Mouse (Mus musculus) retina, postnatal 1 day (tissue): ENCODE results near the gene Erich4.
A peak's percentile ranks its signal among the peaks of the same experiment; 100 is the strongest.
"Not testable (repeated sequence)": the region's sequence is repeated elsewhere in the genome, so short reads cannot be mapped to it uniquely, and the experiment has no call there.

Experiments
- DNase-seq: peaks from one replicate; pipeline ENCODE4 v3.0.0-alpha.2; 2012

Gene Erich4

DNA sequence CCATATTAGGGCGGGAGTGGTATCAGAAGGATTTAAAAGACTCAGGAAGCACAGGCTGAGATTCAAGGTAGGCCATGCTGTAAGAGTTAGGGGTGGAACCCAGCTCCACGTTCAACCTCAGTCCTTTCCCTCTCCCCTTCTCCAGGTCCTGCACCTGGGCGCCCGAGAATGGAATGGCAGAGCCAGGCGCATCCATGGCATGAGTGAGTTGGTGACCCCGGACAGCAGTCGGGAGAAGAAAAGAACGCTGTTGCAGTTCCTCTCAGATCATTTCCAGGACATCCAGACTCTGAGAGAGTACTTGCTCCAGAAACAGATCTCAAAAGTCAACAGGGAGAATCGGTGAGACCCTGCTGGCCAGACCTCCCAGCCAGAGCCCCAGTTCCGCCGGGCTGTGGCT lies 5.1 kb upstream of the Erich4 start:
- DNase-seq = no peak

DNA sequence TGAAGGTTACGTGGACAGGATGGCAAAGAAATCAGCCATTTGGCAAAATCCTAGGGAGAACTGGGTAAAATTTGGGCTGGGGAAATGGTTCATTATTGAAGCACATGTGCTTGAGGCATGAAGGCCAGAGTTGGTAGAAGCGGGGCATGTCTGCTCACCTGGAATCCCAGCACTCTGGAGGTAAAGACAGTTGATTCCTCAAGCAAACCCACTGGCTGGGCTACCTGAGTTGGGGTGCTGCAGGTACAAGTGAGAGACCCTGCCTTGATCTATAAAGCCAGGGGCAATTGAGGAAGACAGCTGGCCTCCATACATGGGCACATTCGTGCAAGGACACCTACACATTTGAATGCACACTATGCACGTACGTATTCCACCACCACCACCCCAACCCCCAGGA lies 4.4 kb upstream of the Erich4 start:
- DNase-seq = no peak

DNA sequence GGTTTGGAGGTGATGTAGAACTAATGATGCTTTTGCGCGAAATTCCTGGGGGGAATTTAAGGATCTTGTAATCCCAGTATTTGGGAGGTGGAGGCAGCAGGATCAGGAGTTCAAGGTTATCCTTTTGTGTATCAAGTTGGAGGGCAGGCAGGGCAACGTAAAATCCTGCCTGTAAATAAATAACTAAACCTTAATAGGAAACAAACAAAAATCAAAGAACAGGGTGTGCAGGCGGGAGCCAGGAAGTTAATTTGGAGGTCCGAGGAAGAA lies 4.0 kb upstream of the Erich4 start:
- DNase-seq = no peak

DNA sequence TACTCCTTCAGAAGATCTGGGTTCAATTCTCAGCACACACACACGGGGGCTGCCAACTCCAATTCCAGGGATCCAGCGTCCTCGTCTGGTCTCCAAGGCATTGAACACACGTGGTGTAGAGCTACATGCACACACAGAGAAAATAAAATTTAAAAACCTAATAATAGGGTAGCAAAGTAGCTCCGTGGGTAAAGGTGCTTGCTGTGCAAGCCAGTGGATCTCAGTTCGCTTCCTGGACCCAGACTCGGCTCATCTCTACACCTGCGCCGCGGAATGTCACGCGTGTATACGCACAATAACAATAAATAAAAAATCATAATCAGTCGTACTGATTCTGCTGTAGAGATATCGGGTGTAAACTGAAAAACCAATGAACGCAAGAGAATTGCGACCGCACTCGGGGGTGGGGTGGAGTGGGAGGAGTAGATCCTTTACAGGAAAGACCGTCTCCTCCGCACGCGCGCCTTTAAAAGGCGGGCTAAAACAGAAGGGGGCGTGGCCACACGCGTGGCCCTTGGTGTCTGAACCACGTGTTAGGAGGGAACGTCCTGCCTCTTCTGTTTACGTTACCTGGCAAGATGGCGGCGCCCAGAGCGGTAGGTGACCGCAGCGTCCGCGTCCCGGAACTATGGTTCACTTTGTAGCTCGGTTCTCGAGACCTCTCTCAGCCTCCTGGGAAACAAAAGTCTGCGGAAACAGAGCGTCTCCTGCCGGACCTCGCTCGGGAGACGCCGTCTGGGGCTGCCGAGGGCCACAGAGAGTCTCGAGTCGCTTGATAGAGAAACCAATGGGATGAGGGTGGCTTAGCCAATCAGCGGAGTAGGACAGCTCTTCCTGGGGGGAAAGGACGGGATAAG lies 3.4 kb upstream of the Erich4 start, which contains the start of gene Dmac2:
Dmac2 (plus strand) TSS at position 550 of the 857 bp plus-strand sequence.
- peak; percentile 94 for DNase-seq

DNA sequence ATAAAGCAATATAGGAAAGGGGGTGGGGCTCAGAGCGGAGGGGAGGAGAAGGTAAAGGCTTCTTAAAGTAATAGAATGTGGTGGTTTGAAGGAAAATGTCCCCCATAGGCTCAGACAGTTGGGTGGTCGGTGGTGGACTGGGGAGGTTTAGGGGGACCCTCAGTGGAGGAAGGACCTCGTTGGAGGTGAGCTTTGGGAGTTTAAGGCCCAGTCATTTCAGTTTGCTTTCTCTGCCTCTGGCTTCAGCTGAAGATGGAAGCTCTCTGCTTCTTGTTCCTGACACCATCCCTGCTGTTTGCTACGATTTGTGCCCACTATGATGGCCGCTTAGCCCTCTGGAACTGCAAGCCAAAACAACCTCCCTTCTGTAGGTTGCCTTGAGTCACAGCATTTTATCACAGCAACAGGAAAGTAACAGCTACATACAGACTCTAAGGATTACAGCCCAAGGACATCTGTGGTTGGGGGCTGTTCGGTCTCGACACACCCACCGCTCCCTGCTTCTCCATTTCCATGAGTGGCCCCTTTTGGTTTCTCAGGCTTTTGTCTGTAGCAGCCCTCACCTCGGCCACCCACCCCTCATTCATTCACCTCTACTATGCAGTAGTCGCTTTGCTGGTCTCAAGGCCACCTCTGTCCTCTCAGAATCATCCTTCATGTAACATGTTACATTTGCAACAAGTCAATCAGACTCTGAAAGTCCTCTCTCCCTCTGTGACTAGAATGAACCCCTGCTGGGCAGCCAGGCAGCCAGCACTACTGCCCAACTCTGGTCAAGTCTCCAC lies 1.9 kb upstream of the Erich4 start:
- no peak for DNase-seq

DNA sequence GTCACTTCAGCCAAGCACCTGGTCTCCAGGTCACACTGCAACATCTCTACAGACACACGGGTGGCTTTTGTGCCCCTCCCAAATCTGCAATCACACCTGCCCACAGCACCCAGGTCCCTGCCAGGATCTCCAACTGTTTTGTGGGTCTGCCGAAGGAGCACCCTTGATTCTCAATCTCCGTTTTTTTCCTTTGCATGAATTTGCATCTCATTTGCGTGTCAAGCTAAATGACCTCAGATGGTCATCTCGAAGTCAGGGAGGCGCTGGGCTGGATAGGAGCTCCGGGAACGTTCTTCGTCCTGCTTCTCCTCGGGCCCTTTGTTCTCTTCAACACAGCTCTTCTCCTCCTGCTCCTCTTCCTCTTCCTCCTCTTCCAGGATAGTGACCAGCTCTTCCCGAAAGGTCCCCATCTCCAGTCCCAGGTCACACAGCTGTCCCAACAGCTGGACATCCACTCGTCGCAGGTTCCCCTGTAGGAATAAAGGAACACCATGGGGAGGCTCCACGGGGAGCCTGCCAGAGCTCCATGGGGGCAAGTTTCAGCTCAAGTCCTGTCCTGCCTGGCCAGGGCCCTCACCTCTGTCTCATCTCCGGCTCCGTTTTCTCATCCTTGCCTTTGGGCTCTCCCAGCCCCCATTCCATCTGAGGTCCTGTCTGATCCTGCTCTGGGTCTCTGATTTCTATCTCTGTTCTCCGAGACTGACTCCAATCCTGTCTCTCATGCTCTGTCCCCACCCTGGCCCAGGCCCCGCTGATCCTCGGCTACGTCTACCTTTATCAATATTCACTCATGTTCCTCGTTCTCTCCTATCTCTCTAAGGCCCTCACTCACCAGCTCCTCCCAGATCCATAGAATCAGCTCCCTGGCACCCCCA lies 624 bp downstream of the Erich4 start:
- no peak for DNase-seq

DNA sequence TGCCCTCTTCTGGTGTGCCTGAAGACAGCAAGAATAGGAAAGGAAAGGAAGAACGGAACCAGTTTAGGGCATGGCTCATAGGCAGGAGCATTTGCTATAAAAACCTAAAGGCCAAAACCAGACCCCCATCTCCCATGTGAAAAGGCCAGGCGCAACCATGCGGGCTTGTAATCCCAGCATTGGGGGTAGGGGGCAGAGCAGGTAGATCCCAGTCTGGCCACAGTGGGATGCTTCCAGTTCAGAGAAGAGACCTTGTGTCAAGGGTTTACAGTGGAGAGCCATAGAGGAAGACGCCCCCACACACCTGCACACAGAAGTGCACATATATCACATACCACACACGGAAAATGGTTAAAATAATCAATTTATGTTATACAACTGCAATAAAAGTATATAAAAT lies 1.6 kb downstream of the Erich4 start:
- DNase-seq = no peak

DNA sequence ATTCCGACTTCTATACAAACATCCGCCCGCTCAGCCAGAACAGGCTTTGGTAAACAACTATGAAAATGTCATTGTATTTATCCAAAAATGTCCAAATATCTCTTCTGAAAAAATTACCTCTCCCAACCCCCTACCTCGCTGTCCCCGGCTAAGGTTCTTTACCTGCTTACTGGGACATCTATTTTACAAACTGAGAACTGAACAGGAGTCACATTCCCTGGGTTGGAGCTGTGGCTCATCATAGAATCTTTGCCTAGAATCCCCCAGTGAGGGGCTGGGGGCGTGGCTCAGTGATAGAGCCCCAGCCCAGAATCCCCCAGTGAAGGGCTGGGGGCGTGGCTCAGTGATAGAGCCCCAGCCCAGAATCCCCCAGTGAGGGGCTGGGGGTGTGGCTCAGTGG lies 4.2 kb downstream of the Erich4 start:
- no peak for DNase-seq

DNA sequence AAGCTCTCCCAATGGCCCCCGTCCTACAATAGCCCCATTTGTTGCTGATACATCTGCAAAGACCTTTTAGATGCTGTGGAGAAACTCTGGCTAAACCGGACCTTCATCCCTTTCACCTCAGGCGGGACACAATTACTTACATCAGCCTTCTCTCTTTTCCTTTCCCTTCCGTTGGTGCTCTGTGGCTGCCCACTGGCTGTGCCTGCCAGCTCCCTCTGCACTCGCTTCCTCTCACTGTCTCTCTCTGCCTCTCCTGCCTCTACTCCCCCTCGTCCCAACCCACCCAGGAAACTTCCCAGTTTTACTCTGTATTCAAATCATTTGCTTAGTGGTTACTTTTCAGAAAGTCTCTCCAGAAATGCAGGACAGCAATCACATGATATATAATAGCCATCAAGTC lies 5.6 kb downstream of the Erich4 start:
- no peak for DNase-seq

DNA sequence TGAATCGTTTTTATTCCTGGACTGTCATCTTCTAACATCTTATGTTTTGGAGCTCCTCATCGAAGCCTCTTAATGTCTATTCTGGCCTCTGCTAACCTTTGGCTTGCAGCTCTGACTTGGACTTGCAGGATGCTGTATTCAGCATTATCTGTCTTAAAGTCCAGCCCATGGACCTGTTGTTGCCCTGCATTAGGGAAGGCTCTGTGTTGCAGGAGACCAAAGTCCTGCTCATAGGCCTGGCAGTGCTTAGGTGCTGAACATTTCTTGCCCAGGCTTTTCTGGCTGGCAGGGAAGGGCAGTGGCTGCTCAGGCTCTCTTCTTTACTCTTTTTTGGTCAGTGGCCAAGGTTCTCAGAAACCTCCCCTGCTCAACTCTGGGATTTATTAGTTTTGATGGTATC lies 8.5 kb downstream of the Erich4 start:
- DNase-seq = no peak

DNA sequence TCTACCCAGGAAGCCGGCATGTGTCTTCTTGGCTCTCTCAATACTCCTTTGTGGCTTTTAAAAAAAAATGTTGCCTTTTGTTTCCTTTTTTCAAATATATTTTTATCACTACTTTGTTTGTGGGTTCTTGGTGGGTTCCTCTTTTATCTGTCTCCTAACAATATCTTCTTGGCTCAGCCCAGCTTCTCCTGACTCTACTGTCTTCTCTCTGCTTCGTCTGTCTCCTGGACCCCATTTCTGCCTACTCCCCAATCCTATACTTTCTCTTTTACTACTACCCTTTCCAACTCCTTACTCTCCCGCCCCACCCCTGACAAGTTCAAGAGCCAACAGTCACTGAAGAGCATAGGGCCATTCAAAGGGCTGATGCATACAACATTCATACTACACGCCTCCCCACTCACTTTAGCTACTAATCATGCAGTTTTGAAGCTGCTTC lies 9.0 kb downstream of the Erich4 start:
- no peak for DNase-seq

DNA sequence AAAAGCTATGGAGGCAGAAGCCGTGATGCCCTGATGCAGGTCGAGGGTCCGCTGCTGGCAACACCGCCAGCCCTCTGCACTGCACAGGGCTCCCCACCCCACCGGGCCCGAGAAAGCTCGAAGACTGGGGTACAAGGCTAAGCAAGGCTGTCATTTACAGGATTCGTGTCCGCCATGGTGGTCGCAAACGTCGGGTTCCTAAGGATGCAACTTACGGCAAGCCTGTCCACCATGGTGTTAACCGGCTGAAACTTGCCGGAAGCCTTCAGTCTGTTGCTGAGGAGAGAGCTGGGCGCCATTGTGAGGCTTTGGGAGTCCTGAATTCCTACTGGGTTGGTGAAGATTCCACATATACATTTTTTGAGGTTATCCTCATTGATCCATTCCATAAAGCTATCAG lies 14.3 kb downstream of the Erich4 start:
- DNase-seq = no peak

DNA sequence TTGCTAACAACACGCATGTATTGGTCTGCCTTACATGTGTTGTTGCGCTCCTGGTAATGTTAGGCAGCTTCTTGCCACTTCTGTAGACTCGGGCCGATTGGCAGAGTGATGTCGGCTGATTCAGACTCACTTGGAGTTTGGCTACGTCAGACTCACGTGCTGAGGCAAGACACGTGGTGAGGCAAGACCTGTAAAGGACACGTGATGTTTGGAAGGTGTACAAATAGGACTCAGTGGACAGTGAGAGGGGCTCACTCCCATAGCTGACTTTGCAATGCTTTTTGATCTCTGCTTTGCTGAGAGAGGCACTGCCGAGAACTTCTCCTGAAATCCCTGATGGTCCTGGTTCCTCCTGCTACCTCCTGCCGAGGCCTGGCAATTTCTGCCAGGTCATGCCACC lies 15.0 kb downstream of the Erich4 start:
- no peak for DNase-seq

DNA sequence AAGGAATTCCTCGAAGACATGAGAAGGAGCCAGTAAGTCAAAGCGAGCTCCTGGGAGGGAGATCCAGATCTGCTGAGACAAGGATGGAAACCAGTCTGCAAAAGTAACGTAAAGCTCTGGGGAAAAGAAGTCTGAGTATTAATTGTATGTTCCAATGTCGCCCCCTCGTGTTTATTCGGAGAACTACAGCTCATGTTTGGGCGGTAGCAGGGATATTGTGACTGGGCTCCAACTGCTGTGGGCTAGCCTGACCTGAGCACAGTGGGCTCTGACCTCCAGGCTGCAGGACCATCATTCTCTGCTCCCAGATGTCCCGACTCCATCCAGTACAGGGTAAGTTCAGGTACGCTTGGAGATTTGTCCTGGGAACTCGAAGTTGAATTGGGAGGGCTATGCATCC lies 16.0 kb downstream of the Erich4 start:
- DNase-seq = peak; percentile 83

DNA sequence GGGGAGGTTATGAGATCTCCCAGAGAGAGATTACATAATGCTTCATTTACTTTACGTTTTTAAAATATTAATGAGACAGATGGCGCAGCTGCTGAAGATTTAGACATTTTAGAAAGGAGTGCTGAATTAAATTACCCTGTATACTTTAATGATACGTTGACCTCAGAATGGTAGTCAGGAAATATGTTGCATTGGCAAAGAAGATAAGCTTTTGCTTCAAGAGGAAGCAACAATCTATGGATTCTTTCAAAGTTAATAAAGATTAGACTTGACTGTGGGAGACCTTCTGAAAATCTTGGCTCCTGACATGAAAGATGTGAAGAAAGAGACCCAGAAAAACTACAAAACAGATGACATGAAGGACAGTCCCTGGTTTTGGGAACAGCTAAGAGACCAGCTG lies 21.8 kb downstream of the Erich4 start:
- DNase-seq = no peak

DNA sequence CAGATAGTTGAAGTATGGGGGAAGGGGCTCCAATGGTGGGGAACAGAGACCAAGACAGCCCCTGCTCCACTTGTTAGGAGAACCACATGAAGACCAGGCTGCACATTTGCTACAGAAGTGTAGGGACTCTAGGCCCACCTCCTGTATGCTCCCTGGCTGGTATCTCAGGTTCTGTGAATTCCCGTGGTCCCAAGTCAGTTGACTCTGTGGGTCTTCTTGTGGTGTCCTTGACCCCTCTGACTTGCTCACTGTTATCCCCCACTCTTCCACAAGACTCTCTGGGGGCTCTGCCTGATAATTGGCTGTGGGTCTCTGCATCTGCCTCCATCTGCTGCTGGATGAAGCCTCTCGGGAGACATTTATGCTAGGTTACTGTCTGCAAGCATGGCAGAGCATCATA lies 24.5 kb downstream of the Erich4 start:
- no peak for DNase-seq

DNA sequence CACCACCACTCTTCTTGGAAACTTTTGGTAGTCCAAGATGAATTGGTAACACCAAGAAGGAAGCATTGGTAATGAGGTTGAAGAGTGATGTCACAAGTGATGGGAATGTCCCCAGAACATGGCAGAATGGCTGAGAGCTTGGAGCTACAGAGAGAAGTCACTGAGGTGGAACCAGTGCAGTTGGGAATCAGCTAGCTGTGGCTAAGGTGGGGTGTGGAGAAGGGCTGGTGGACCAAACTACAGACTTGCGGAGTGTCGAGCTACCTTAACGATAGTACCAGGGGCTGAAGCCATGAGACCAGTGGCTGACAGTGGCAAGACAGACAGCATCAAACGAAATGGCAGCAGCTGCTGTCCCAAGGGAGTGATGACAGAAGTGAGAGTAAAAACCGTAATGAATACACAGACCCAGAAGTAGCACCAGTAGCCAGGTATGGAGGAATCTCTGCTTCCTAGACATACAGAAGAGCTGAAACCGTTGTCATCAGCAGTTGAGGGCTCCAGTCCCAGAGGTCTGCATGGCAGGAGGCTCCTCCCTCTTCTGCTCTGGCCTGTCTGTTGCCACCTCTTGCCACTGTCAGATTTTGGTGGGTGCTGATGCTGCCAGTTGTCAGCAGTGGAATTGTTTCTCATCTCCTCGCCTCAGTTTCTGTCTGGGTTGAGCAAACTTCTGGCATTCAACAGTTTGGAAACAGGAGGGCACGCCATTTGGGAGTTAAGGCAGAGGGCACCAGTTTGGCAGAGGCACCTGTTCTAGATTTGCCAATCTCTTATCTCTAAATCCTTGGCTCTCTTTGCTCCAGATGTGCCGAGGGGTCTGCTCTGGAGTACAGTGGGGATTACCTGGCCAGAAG lies 30.1 kb downstream of the Erich4 start:
- no peak for DNase-seq

DNA sequence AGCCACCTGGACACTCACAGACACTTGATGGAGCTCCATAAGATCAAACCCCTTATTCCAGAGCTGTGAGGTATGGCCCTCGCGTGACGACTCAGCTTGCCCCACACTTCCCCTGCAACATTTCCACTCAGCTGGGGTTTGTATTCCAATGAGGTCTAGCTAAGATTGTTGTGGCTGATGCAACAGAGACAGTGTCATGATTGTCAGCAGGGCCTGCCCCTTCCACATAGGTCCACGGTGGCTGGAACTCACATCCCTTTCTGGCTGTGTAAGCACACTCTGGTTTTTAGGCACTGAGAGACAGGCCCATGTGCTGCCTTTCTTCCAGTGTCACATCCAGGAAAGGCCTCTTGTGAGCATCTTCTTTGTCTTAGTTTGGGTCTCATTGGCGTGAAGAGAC lies 31.0 kb downstream of the Erich4 start:
- DNase-seq = no peak

DNA sequence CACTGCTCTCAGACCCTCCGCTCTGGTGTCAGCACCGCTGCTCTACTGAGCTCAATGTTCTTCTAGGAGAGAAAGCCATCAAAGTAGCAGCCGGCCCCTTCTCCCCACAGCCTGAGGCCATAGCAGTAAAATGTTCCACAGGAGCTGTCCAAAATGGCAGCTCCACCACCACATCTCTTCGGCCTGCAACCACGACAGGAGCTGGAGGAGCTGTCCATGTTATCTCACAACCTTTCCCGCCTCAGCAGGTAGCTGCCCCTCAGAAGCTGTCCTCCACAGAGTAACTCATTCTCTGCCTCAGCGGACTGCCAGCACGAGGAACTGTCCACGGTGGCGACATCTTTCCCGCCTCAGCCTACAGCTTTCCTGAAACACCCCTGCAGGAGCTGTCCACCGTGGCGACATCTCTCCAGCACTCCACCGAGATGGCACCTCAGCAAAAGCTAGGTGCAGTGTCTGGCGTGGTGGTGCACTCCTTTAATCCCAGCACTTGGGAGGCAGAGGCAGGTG lies 33.3 kb downstream of the Erich4 start:
- no peak for DNase-seq

DNA sequence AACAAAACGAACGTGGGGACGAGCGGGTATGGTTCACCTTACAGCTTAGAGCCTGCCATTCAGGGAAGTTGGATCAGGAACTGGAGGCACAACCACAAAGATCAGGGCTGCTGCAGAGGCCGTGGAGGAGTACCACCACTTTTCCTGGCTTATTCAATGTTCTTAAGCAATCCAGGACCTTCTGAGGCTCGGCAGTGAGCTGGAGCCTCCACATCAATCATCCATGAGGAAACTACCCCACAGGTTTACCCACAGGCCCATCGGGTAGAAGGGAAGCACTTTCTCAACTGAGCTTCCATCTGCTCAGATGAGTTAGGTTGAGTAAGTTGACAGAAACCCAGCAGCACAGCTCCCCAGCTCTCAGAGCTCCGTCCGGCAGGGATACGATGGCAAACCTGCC lies 36.3 kb downstream of the Erich4 start:
- DNase-seq = no peak

DNA sequence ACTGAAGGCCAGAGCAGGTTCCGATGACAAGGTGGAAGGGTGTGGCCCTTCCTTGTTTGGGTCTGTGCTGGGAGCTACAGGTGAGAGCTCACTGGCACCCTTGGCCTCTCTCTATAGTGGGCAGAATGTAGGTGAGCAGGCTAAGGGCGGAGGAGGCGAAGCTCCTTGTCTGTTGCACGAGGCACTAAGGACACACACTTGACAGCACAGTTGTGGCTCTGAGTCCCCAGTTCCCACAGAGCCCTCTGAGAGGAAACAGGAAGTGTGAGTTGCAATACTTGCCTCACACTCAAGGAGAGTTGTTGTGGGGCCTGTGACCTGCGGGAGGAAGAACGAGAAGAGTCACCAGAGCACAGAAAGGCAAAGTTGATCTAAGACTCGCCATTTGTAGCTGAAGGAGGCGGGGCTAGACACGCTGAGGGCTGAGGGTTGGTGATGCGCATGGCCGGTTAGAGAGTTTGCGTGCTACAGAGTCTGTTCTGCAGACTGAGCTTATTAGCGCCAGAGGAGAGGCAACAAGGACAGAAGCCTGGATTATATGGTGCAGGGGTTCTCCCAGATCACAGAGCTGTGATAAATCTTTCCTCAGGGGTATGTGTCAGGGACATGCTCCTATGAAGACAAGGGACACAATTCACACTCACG lies 38.8 kb downstream of the Erich4 start:
- DNase-seq = not testable (repeated sequence)

DNA sequence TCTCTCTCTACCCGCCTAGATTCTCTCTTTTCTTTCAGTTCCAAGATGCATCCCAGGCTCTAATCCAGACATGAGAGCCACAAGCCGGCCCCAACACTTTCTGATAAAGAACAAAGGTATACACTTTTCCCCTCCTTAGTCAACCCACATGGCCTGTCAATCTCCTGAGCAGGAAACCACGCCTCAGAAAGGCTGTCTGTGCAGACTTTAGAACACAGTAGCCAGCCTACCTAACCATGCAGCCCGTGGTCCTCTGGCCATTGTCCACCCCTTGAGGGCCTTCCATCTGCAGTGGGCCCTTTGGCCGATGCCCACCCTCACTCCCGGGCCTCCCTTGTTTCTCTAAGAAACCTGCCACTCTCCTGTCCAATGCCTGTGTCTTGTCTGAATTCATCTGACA lies 39.4 kb downstream of the Erich4 start:
- DNase-seq = not testable (repeated sequence)
